Mouse (Mus musculus) hindbrain, postnatal 0 days (tissue): ENCODE results near the gene Jarid2. TPM values are rescaled to one million over a fixed set of nuclear protein-coding genes. Genes with fewer than 3 reads are reported as not detected.

Source experiments
- ATAC-seq: fragments of 200-750 bp; cut with Nextera tagmentation; 2 replicates; pipeline ENCODE4 v1.8.0; 2017; ENCODE audit warnings: mild to moderate bottlenecking, moderate TSS enrichment, moderate library complexity
- DNase-seq: peaks from one replicate; pipeline ENCODE4 v3.0.0-alpha.2; 2015; ENCODE audit warnings: low spot score
- H3K27ac ChIP-seq: fragments of 300-500 bp; sonication (generic); 2 replicates; pipeline ENCODE4 v1.5.1; 2014; ENCODE audit warnings: mild to moderate bottlenecking
- H3K27me3 ChIP-seq: fragments of 300-500 bp; sonication (generic); 2 replicates; pipeline ENCODE4 v1.6.1; 2014; ENCODE audit warnings: low read length, mixed read lengths; ENCODE audit not compliant: insufficient read depth
- H3K36me3 ChIP-seq: fragments of 300-500 bp; sonication (generic); 2 replicates; pipeline ENCODE4 v1.6.1; 2014; ENCODE audit warnings: low read length, mixed read lengths; ENCODE audit not compliant: insufficient read depth
- H3K4me1 ChIP-seq: fragments of 300-500 bp; sonication (generic); 2 replicates; pipeline ENCODE4 v1.6.1; 2014; ENCODE audit warnings: antibody characterized with exemption, low read length, mixed read lengths; ENCODE audit not compliant: insufficient read depth
- H3K4me2 ChIP-seq: fragments of 300-500 bp; sonication (generic); 2 replicates; pipeline ENCODE4 v1.6.1; 2014; ENCODE audit warnings: low read depth, mild to moderate bottlenecking, low read length, moderate library complexity, mixed read lengths
- H3K4me3 ChIP-seq: fragments of 300-500 bp; sonication (generic); 2 replicates; pipeline ENCODE4 v1.5.1; 2014; ENCODE audit warnings: low read length
- H3K9ac ChIP-seq: fragments of 300-500 bp; sonication (generic); replicated peaks from 2 replicates; pipeline ENCODE4 v1.6.1; 2014; ENCODE audit warnings: mild to moderate bottlenecking, low read length, moderate library complexity, mixed read lengths
- H3K9me3 ChIP-seq: fragments of 300-500 bp; sonication (generic); 2 replicates; pipeline ENCODE4 v1.6.1; 2016; ENCODE audit warnings: low read length, mixed read lengths
- CTCF ChIP-seq: IDR thresholded peaks from 2 replicates; pipeline ENCODE4 v1.5.1; 2016; ENCODE audit warnings: antibody characterized with exemption, control low read depth, low read depth
- WGBS: fragments of 180-500 bp; shearing (Covaris S2); extraction: QIAGEN DNeasy Blood & Tissue Kit; methylation state at CpG from one replicate; pipeline ENCODE4 v1.1.7; 2014; 5-methylcytosine and 5-hydroxymethylcytosine counted together
- polyA plus RNA-seq: library from polyadenylated mRNA; unstranded; fragments of >200 nt; fragmentation: Nextera tagmentation; extraction: Ambion mirVana; gene quantifications from 2 replicates; pipeline ENCODE4 v1.2.1, GENCODE M21; 2015
- total RNA-seq: library from RNA; depleted of rRNA; stranded (reverse); fragments of >200 nt; gene quantifications from 2 replicates; pipeline ENCODE4 v1.2.3, GENCODE M21; 2014

The Jarid2 gene
- total and polyA plus RNA-seq, 2 experiments from 2014 or later: 19.3 to 21.6 TPM

DNA sequence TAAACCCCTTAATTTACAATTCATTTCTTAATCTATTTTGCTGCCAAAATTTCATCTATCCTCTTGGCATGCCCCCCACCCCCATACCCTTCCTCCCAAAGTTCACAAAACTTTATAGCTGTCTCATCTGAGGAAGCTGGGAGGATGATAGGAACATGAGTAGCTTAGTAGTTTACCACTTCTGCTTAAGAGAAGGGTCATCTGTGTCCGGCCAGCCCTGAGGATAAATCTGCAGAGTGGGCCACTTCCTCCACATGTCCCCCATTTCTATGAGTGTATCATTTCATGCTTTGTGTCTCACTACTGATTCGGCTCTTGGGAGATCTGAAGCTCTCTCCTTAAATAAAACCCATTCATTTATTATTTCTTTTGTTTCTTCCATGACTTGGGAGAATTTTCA is 102.8 kb downstream of the Jarid2 start:
- H3K27ac ChIP-seq: no peak overlapping the region
- no peak overlapping the region for H3K4me2 ChIP-seq
- no peaks in the 10 kb centered on the region for H3K27me3 ChIP-seq
- no peaks in the 10 kb centered on the region for H3K9me3 ChIP-seq
- WGBS: 75% methylated on average over 2 of the region's 2 CpGs
- 0 out of 2 replicates have a peak, but pooled peaks cover 5% of the 10 kb centered on the region for H3K4me1 ChIP-seq
- no peak overlapping the region for H3K4me3 ChIP-seq
- ATAC-seq: no peak
- TF ChIP-seq CTCF: no peak
- no peaks in the 10 kb centered on the region for H3K36me3 ChIP-seq
- H3K9ac ChIP-seq: no peak overlapping the region
- DNase-seq: no peak

DNA sequence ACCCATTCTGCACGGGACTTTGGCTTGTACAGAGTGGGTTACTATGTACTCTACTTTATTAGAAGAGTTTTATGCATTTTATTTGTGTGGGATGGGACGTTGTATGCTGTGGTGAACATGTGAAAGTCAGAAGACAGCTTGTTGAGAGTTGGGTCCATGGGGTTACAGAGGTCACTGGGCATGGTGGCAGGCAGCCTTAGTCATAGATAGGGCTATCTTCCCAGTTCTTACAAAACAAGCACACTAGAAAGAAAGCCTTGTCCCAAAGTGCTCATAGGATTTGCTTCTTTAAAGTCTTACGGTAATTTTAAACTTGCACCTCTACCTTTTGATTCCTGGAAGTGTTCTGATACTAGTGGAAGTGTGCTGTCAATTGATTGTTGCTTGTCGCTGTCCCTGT is 103.6 kb downstream of the Jarid2 start:
- no peak for TF ChIP-seq CTCF
- Histone ChIP-seq H3K36me3 (no peaks in the 10 kb centered on the region), H3K27ac (no peak overlapping the region), H3K9ac (no peak overlapping the region), H3K9me3 (no peaks in the 10 kb centered on the region), H3K4me1 (0 out of 2 replicates have a peak, but pooled peaks cover 5% of the 10 kb centered on the region), H3K4me3 (no peak overlapping the region), H3K27me3 (no peaks in the 10 kb centered on the region), H3K4me2 (no peak overlapping the region)
- DNase-seq (no peak), ATAC-seq (no peak)
- 89% methylated on average over 4 of the region's 4 CpGs for WGBS

DNA sequence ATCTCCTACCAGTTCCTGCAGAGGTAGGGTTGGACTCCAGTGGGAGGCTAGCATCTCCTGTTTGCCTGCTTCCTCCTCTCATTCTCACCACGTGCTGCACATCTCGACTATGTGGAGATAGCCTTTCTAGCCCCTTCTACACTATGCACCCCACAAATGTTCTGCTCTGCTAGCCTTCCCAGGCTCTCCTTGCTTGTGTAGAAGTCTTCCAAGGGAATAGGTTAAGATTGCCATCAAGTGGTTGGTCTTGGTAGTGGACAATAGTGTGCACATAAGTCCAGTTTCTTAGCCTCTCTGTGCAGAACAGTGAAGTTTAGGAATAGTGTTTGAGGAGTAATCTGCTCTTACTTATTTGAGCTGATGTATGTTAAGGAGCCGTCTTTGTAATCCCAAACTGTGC is 104.1 kb downstream of the Jarid2 start:
- H3K27ac ChIP-seq: no peak overlapping the region
- H3K4me3 ChIP-seq: no peak overlapping the region
- no peaks in the 10 kb centered on the region for H3K9me3 ChIP-seq
- no peak overlapping the region for H3K4me2 ChIP-seq
- DNase-seq: peak; percentile 85
- no peak overlapping the region for H3K9ac ChIP-seq
- 0 out of 2 replicates have a peak, but pooled peaks cover 5% of the 10 kb centered on the region for H3K4me1 ChIP-seq
- H3K27me3 ChIP-seq: no peaks in the 10 kb centered on the region
- H3K36me3 ChIP-seq: no peaks in the 10 kb centered on the region
- WGBS: 49% methylated on average over 3 of the region's 3 CpGs
- peak; percentile 56; the same call in 1 of the 2 replicates for ATAC-seq
- TF ChIP-seq CTCF: peak; percentile 87

DNA sequence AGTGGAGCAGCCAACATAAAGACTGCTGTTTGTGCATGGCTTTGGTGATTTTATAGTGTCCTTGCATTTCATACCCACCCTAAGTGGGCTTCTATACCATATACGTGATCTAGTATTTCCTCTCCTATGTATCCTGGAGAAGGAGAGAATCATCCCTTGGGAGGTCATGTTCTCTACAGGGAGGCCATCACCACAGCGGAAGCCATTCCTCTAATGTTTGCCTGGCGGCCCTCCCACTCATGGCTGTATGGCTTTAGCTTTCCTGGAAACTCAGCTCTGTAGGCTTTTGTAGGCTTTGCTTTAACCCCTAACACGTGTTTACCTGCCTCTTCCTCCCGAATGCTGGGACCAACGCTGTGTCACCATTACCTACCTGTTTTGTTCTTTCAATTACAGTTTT is 108.2 kb downstream of the Jarid2 start:
- no peaks in the 10 kb centered on the region for H3K9me3 ChIP-seq
- no peak overlapping the region for H3K4me3 ChIP-seq
- no peak overlapping the region for H3K9ac ChIP-seq
- H3K4me1 ChIP-seq: peaks cover 23% of the 10 kb centered on the region
- DNase-seq: no peak
- no peaks in the 10 kb centered on the region for H3K36me3 ChIP-seq
- TF ChIP-seq CTCF: no peak
- ATAC-seq: no peak
- no peak overlapping the region for H3K4me2 ChIP-seq
- WGBS: 79% methylated on average over 6 of the region's 6 CpGs
- no peak overlapping the region for H3K27ac ChIP-seq
- no peaks in the 10 kb centered on the region for H3K27me3 ChIP-seq

DNA sequence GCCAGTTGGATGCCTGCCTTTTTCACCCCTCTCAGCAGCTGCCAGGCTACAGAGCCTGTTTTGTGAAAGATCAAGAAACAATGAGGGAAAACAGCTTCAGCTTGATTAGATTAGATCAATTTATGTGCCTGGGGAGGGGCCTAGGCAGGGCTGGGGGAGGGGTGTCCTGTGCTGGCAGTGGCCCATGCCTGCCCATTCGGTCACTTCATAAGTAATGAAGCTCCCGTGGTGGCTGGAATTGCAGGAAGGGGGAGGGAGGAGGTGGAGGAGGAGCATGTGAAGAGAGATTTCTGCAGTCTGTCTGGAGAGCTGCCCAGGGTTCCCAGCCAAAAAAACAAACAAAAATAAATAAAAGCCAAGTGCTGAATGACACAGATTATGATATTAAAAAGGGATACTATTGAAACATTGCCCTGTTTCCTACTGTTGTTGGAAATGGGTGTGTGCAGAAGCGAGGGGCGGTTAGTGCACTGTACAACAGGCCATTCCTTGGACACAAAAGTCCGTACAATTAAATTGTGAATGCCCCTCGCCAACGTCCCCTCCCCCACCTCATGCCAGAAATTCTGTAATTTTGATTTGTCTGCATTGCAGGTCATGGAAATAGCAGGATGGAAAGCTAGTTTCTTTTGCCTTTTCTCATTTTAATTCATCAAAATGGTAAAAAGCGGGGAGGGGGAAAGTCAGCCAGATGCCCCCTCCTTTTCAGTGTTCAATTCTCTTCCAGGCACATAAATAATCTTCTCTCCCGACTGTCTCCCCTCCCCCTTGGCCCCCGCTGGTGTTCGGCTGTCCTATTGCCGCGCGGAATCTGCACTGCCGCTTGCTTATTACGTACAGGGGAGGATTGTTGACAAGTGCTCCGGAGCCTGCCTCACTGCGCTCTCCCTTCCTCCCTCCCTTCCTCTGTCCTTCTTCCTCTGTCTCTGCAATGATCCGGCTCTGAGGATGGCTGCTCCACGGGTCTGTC is 110.9 kb downstream of the Jarid2 start:
- under 1% methylated on average over 20 of the region's 20 CpGs for WGBS
- peak overlapping the region; percentile 79 for H3K27ac ChIP-seq
- H3K27me3 ChIP-seq: no peaks in the 10 kb centered on the region
- H3K4me2 ChIP-seq: peak overlapping the region; percentile 70
- H3K9ac ChIP-seq: peak overlapping the region; percentile 62
- H3K9me3 ChIP-seq: no peaks in the 10 kb centered on the region
- TF ChIP-seq CTCF: no peak
- DNase-seq: peak; percentile 92
- peaks cover 20% of the 10 kb centered on the region for H3K4me1 ChIP-seq
- H3K4me3 ChIP-seq: peak overlapping the region; percentile 43
- ATAC-seq: peak; percentile 92
- no peaks in the 10 kb centered on the region for H3K36me3 ChIP-seq

DNA sequence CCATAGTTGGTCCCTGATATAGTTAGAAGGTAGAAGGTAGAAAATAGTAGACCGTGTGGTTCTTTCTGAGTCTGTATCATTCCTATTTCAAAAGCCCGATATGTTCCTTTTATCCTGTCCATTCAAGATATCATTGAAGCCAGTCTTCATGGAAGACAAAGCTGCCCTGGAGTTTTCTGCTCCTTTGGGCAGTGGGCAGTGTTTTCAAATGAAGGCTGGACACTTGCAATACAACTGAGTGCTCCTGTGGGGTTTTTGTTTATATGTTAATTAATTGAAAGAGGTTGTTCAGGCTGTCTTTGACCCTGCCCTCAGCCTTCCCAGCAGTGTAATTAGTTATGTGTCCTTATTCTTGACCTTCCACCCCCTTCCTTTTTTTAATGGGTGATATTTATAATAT is 122.2 kb downstream of the Jarid2 start:
- no peaks in the 10 kb centered on the region for H3K36me3 ChIP-seq
- TF ChIP-seq CTCF: no peak
- H3K4me1 ChIP-seq: no peaks in the 10 kb centered on the region
- no peak overlapping the region for H3K4me2 ChIP-seq
- no peaks in the 10 kb centered on the region for H3K27me3 ChIP-seq
- DNase-seq: no peak
- 26% methylated on average over 2 of the region's 2 CpGs for WGBS
- no peaks in the 10 kb centered on the region for H3K9me3 ChIP-seq
- H3K9ac ChIP-seq: no peak overlapping the region
- ATAC-seq: no peak
- H3K27ac ChIP-seq: no peak overlapping the region
- H3K4me3 ChIP-seq: no peak overlapping the region

DNA sequence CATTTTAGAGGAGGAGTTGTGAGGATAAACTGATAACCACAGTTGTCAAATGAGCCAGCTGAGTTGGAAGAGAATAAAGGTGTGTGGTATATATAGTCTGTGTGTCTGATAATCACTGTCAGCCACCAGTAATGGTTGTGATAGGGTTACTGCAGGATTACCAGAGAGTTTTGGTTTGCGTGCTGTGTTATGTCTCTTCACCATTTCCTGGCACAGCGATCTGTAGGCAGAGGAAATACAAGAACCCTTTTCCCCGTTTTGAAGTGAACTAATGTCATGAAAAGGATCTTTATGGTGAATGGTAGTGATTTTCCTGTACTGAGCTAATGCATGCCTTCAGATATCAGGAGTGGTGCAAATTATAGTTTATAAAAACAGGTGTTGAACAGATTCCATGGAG is 122.8 kb downstream of the Jarid2 start:
- 67% methylated on average over 3 of the region's 3 CpGs for WGBS
- ATAC-seq: no peak
- Histone ChIP-seq H3K4me1 (peaks cover 3% of the 10 kb centered on the region; the same call in 1 of the 2 replicates), H3K9ac (no peak overlapping the region), H3K27me3 (no peaks in the 10 kb centered on the region), H3K4me3 (no peak overlapping the region), H3K27ac (no peak overlapping the region), H3K4me2 (no peak overlapping the region), H3K36me3 (no peaks in the 10 kb centered on the region), H3K9me3 (no peaks in the 10 kb centered on the region)
- DNase-seq: no peak
- no peak for TF ChIP-seq CTCF
